Mouse (Mus musculus) thymus, postnatal 0 days (tissue): Measurements from ENCODE around the gene Hfm1. TPM values are rescaled to one million over a fixed set of nuclear protein-coding genes. Genes with fewer than 3 reads are reported as not detected.

Experiments
- DNase-seq: peaks from one replicate; pipeline ENCODE4 v3.0.0-alpha.2; 2015; ENCODE audit warnings: low spot score
- polyA plus RNA-seq: library from polyadenylated mRNA; unstranded; fragments of >200 nt; fragmentation: Nextera tagmentation; extraction: Ambion mirVana; gene quantifications from 2 replicates; pipeline ENCODE4 v1.2.1, GENCODE M21; 2015

The Hfm1 gene
- polyA plus RNA-seq, result 1.7 and 2.2 TPM in 2 replicates

GRCm38 (mm10) chr5:106925488-106926368 lies at the start of gene Hfm1:
TSS of gene Hfm1 (minus strand) at chr5:106926321.
- DNase-seq, result peak; percentile 65

GRCm38 (mm10) chr5:106973883-106974282 lies 47.8 kb upstream of the Hfm1 start:
- no peak for DNase-seq

GRCm38 (mm10) chr5:106967578-106967977 lies 41.5 kb upstream of the Hfm1 start:
- no peak for DNase-seq

GRCm38 (mm10) chr5:106966443-106966842 lies 40.3 kb upstream of the Hfm1 start:
- no peak for DNase-seq

GRCm38 (mm10) chr5:106964513-106965014 lies 38.4 kb upstream of the Hfm1 start:
- DNase-seq, result no peak

GRCm38 (mm10) chr5:106963584-106964512 lies 37.7 kb upstream of the Hfm1 start, which contains the start of gene Cdc7:
TSS of gene Cdc7 (plus strand) at chr5:106964322.
- DNase-seq, result peak; percentile 95

GRCm38 (mm10) chr5:106960451-106960850 lies 34.3 kb upstream of the Hfm1 start:
- no peak for DNase-seq

- DNase-seq, result no peak
Observed at GRCm38 (mm10) chr5:106959031-106959430, 32.9 kb upstream of the Hfm1 start.

GRCm38 (mm10) chr5:106956467-106956866 lies 30.3 kb upstream of the Hfm1 start:
- DNase-seq, result no peak

GRCm38 (mm10) chr5:106948683-106949082 lies 22.6 kb upstream of the Hfm1 start:
- no peak for DNase-seq

- DNase-seq, result no peak
Observed at GRCm38 (mm10) chr5:106946342-106946741, 20.2 kb upstream of the Hfm1 start.

GRCm38 (mm10) chr5:106927996-106928395 lies 1.9 kb upstream of the Hfm1 start:
- DNase-seq, result no peak

GRCm38 (mm10) chr5:106926369-106926686 lies 207 bp upstream of the Hfm1 start:
- no peak for DNase-seq

- no peak for DNase-seq
Observed at GRCm38 (mm10) chr5:106919315-106919714, 6.8 kb downstream of the Hfm1 start.

- DNase-seq, result no peak
Observed at GRCm38 (mm10) chr5:106896879-106897278, 29.2 kb downstream of the Hfm1 start.

- peak; percentile 89 for DNase-seq
Observed at GRCm38 (mm10) chr5:106891773-106892172, 34.3 kb downstream of the Hfm1 start.

- no peak for DNase-seq
Observed at GRCm38 (mm10) chr5:106887303-106888071, 38.6 kb downstream of the Hfm1 start.

- no peak for DNase-seq
Observed at GRCm38 (mm10) chr5:106885517-106885916, 40.6 kb downstream of the Hfm1 start.

- no peak for DNase-seq
Observed at GRCm38 (mm10) chr5:106876438-106876837, 49.7 kb downstream of the Hfm1 start.

- DNase-seq, result peak; percentile 85
Observed at GRCm38 (mm10) chr5:106860415-106860814, 65.7 kb downstream of the Hfm1 start.

GRCm38 (mm10) chr5:106853284-106853683 lies 72.8 kb downstream of the Hfm1 start:
- peak; percentile 13 for DNase-seq
